Mouse (Mus musculus): ENCODE data around the gene B4galt3. TPM values are rescaled to one million over a fixed set of nuclear protein-coding genes. Genes with fewer than 3 reads are reported as not detected.

The B4galt3 gene
- 39.0 and 44.1 TPM in 2 replicates for polyA plus RNA-seq (2015; fragmentation: Nextera tagmentation; extraction: Ambion mirVana)

GRCm38 (mm10) chr1:171269848-171270572 is at the start of gene B4galt3:
B4galt3 (plus strand) TSS chr1:171270328.

DNA sequence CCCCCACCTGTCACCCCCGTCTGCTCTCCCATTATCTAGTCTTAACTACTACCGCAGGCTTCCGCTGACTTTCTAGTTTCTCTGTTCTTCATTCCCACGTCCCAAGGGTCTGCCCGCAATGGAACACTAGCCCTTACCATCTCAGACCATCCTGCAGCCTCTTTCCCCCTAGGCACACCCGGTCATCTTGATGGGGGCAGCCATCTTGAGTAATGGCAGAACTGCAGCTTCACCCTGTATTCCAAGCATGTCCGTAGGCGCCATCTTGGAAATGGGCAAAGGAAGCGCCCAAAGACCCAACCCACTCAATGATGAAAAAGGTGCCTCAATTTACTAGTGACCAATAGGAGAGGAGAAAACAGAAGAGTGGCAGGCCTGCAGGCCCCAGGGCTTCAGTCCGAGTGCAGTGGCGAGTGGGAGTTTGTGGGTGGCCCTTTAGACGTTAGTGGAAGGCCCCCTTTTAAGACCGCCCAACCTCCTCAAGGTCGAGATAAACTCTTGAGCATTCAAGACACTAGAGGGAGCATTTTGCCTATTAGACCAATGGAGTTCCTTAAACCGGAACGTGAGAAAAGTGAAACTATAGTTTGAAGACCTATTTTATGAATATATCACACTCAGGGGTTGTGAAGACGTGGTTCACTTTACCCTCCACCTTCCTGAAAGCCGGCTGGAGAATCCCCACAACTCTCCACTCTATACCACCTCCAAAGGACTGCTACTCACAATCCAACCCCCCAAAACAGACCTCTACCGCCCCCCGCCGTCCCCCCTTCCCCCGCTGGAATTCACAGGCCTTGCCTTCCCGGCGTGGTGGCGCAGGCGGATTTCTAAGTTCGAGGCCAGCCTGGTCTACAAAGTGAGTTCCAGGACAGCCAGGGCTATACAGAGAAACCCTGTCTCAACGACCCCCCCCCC is 47.6 kb upstream of the B4galt3 start, which contains the start of gene Tomm40l:
Gene Tomm40l, minus strand, starts transcription at position 277 of the 918 bp plus-strand sequence.

DNA sequence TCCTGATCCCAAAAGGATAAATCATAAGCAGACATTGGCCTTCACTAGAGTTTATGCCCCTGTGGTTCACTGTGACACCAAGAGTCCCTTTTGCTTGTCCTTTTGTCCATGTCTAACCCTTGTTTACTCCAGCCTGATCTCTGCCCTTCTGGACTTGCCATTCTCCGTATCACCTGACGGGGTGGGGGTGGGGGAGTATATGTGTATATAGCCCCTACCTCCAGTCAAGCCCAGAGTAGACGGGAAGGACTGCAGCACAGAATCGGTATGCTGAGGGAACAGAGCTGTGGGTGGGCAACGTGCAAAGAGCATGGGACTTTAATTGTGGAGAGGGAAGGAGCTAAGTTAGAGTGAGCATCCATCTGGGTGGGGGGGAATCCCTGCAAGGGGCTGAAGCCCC is 45.3 kb upstream of the B4galt3 start, which contains the start of gene Apoa2:
Gene Apoa2, plus strand, starts transcription at position 198 of the 400 bp plus-strand sequence.

DNA sequence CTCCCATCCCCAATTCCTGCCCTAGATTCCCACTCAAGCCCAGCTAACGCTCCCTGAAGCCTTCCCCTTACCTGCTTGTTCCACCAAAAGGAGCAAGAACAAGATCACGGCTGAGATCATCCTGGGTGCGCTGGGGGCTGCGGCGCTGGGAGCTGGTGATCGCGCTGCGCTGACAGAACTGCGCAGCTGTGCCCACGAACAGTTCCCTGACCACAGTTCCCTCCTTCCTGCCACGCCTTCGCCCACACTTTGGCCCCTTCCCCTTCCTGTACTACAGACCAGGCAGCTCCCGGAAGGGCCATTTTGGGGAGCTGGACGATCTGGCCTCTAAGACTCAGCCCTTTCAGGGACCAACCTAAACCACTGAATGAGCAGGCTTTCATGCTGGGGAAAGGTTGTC is 36.0 kb upstream of the B4galt3 start, which contains the start of gene Fcer1g:
Gene Fcer1g, minus strand, starts transcription at position 240 of the 400 bp plus-strand sequence.

DNA sequence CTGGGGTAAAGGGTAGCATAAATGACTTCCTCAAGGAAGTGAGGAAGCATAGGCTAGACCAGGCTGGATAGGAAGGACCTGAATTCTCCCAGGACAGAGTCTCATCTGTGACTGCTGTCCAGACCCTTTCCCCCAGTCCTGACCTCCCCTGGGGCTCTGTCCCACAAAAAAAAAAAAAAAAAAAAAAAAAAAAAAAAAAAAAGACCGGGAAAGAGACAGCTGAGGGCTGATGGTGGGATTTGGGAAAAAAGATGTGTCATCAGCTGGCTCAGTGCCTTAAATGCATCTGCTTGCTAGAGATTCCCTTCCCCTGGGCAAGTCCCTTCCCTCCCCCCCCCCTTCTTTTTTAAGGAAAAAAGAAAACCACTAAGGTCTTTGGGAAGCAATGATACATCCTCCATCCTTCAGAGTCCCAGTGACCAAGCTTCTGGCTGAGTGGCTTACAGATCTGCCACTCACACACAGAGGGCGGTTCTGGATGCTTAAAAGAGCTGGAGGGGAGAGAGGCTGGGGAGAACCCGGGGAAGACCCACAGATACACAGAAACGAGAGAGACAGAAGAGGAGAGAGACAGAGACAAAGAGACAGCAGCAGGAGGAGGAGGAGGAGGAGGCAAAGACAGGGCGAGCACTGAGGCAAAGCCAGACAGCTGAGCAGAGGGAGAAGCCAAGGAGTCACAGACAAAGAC is 20.1 kb upstream of the B4galt3 start, which contains the start of gene Adamts4:
Gene Adamts4, plus strand, starts transcription at position 509 of the 688 bp plus-strand sequence.

DNA sequence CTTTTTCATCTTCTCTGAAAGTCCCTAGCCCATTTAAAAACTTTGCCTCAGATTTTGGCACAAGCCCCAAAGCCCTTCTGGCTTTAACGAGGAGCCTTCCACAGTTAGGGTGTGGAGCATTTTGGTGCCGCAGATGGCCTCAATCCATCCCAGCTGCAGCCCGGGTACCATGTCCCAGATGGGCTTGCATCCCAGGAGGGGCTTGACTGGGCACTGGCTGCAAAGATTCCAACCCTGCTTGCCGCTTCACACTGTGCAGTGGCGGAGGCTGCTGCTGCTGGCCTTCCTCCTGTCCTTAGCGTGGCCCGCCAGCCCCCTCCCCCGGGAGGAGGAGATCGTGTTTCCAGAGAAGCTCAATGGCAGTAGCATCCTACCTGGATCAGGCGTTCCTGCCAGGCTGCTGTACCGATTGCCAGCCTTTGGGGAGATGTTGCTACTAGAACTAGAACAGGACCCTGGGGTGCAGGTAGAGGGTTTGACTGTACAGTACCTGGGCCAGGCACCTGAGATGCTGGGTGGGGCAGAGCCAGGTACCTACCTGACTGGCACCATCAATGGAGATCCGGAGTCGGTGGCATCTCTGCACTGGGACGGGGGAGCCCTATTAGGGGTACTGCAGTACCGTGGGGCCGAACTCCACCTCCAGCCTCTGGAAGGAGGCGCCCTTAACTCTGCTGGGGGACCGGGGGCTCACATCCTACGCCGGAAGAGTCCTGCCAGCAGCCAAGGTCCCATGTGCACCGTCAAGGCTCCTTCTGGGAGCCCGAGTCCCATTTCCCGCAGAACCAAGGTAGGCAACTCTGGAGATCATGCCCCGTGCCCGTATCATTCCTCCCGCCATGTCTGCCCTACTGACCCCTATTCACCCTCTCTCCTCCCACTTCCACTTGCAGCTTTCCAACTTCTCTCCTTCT is 19.2 kb upstream of the B4galt3 start, which contains the start of gene Ndufs2:
Gene Ndufs2, minus strand, starts transcription at position 709 of the 914 bp plus-strand sequence.

GRCm38 (mm10) chr1:171280916-171281527 is 10.9 kb downstream of the B4galt3 start, which contains the start of gene Ppox:
Ppox (minus strand) TSS chr1:171281186.

GRCm38 (mm10) chr1:171287136-171288081 is 17.3 kb downstream of the B4galt3 start, which contains the start of gene Usp21:
Usp21 (minus strand) TSS chr1:171287991.

DNA sequence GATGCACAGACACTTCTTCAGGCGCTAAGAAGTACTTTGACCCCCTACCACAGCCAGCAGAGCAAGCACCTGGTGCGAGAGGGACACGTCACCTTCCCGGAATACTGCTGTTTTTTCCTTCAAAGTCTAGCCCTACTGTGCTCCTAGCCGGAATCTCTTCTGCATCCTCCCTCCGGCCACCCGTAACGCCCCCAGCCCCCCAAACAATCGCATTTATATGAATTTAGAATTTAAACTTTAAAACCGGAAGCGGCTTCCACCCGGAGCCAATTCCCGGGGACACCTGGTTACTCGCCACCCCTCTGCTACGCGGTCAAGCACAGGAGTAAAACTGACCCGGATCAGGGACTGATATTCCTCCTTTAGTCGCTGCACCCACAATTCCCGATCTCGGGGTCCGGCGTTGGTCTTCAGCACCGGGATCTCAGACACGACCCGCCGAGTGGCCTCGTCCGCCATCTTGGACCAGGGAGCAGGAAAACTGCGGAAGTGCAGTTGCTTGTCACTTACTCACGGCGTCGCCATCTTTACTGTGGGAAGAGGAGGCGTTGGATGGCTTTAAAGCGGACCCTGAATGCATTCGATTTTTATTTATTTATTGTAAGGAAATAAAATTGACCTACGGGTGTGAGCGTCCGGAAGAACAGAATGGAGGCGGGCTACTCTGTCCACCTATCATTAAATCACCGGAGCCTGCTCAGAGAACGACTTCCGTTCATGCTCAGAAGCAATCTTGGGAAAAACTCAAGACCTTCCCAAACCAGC is 24.4 kb downstream of the B4galt3 start, which contains the start of gene Ufc1:
Gene Ufc1, minus strand, starts transcription at position 727 of the 765 bp plus-strand sequence.

Other genes with a start within 250 kb of the B4galt3 start
- 54.2 and 78.2 TPM in 2 replicates for gene Fcgr3, start 205.4 kb upstream of the B4galt3 start, polyA plus RNA-seq (2015; fragmentation: Nextera tagmentation; extraction: Ambion mirVana)
- gene Cfap126, start 156.4 kb upstream of the B4galt3 start, polyA plus RNA-seq (2015; fragmentation: Nextera tagmentation; extraction: Ambion mirVana) = 1.5 and 2.0 TPM in 2 replicates
- gene Sdhc, start 119.7 kb upstream of the B4galt3 start, polyA plus RNA-seq (2015; fragmentation: Nextera tagmentation; extraction: Ambion mirVana) = 133 and 137 TPM in 2 replicates
- 0.06 TPM in 1 of 2 replicates, not detected in the other for gene Mpz, start 119.6 kb upstream of the B4galt3 start, polyA plus RNA-seq (2015; fragmentation: Nextera tagmentation; extraction: Ambion mirVana)
- 4.2 and 6.1 TPM in 2 replicates for gene Pcp4l1, start 74.1 kb upstream of the B4galt3 start, polyA plus RNA-seq (2015; fragmentation: Nextera tagmentation; extraction: Ambion mirVana)
- gene Nr1i3, start 56.4 kb upstream of the B4galt3 start, polyA plus RNA-seq (2015; fragmentation: Nextera tagmentation; extraction: Ambion mirVana) = 0.04 and 0.23 TPM in 2 replicates
- gene Tomm40l, start 47.8 kb upstream of the B4galt3 start, polyA plus RNA-seq (2015; fragmentation: Nextera tagmentation; extraction: Ambion mirVana) = 13.0 and 14.5 TPM in 2 replicates
- gene Apoa2, start 45.3 kb upstream of the B4galt3 start, polyA plus RNA-seq (2015; fragmentation: Nextera tagmentation; extraction: Ambion mirVana) = 5.4 and 10.5 TPM in 2 replicates
- gene Fcer1g, start 36.0 kb upstream of the B4galt3 start, polyA plus RNA-seq (2015; fragmentation: Nextera tagmentation; extraction: Ambion mirVana) = 259 and 395 TPM in 2 replicates
- gene Adamts4, start 19.9 kb upstream of the B4galt3 start, polyA plus RNA-seq (2015; fragmentation: Nextera tagmentation; extraction: Ambion mirVana) = 2.1 and 3.0 TPM in 2 replicates
- 120 and 129 TPM in 2 replicates for gene Ndufs2, start 18.9 kb upstream of the B4galt3 start, polyA plus RNA-seq (2015; fragmentation: Nextera tagmentation; extraction: Ambion mirVana)
- 146 and 167 TPM in 2 replicates for gene Ppox, start 10.9 kb downstream of the B4galt3 start, polyA plus RNA-seq (2015; fragmentation: Nextera tagmentation; extraction: Ambion mirVana)
- 34.0 and 36.2 TPM in 2 replicates for gene Usp21, start 17.7 kb downstream of the B4galt3 start, polyA plus RNA-seq (2015; fragmentation: Nextera tagmentation; extraction: Ambion mirVana)
- 62.2 and 65.2 TPM in 2 replicates for gene Ufc1, start 24.7 kb downstream of the B4galt3 start, polyA plus RNA-seq (2015; fragmentation: Nextera tagmentation; extraction: Ambion mirVana)
- gene Dedd, start 58.8 kb downstream of the B4galt3 start, polyA plus RNA-seq (2015; fragmentation: Nextera tagmentation; extraction: Ambion mirVana) = 21.7 and 22.4 TPM in 2 replicates
- gene Nit1, start 75.3 kb downstream of the B4galt3 start, polyA plus RNA-seq (2015; fragmentation: Nextera tagmentation; extraction: Ambion mirVana) = 17.3 and 21.0 TPM in 2 replicates
- gene Pfdn2, start 75.3 kb downstream of the B4galt3 start, polyA plus RNA-seq (2015; fragmentation: Nextera tagmentation; extraction: Ambion mirVana) = 63.8 and 71.4 TPM in 2 replicates
- gene Klhdc9, start 90.5 kb downstream of the B4galt3 start, polyA plus RNA-seq (2015; fragmentation: Nextera tagmentation; extraction: Ambion mirVana) = 0.49 and 0.56 TPM in 2 replicates
- 0.30 and 0.41 TPM in 2 replicates for gene Nectin4, start 99.8 kb downstream of the B4galt3 start, polyA plus RNA-seq (2015; fragmentation: Nextera tagmentation; extraction: Ambion mirVana)
- 14.1 and 20.7 TPM in 2 replicates for gene Arhgap30, start 118.6 kb downstream of the B4galt3 start, polyA plus RNA-seq (2015; fragmentation: Nextera tagmentation; extraction: Ambion mirVana)
- gene Usf1, start 141.0 kb downstream of the B4galt3 start, polyA plus RNA-seq (2015; fragmentation: Nextera tagmentation; extraction: Ambion mirVana) = 36.7 and 42.8 TPM in 2 replicates
- 2.8 and 4.4 TPM in 2 replicates for gene Tstd1, start 148.5 kb downstream of the B4galt3 start, polyA plus RNA-seq (2015; fragmentation: Nextera tagmentation; extraction: Ambion mirVana)
- 24.5 and 31.5 TPM in 2 replicates for gene F11r, start 167.2 kb downstream of the B4galt3 start, polyA plus RNA-seq (2015; fragmentation: Nextera tagmentation; extraction: Ambion mirVana)
- gene Alyref2, start 233.2 kb downstream of the B4galt3 start, polyA plus RNA-seq (2015; fragmentation: Nextera tagmentation; extraction: Ambion mirVana) = 6.6 and 8.5 TPM in 2 replicates